Mouse (Mus musculus): ENCODE results near the gene Cldn2.
"Not testable (repeated sequence)": the region's sequence is repeated elsewhere in the genome, so short reads cannot be mapped to it uniquely, and the experiment has no call there.

Gene Cldn2

DNA sequence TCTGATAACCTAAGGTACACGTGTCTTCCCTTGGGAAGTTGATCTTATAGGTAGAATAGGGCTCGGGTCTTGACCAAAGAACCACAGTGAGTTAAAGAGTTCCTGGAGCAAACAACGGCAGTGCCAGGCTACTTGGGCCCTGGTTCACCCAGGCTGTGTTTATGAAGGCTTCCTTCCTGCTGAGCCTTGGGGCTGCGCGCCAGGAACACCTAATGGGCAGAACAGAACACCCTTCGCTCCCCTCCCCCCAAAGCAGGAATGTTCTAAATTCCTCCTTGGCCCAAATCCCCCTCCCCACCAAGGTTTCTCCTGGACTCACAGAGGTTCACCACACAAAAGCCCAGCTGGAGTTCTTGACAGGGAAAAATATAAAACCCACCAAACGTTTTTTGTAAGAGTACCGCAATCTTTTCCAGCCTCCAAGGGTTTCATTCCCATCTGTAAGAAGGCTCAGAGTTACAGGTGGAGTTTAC lies at the start of gene Cldn2:
TSS of gene Cldn2 (plus strand) at position 423 of the 473 bp plus-strand sequence.
- DNase-seq (ENCODE audit: low spot score in 2 of 2): no peak

DNA sequence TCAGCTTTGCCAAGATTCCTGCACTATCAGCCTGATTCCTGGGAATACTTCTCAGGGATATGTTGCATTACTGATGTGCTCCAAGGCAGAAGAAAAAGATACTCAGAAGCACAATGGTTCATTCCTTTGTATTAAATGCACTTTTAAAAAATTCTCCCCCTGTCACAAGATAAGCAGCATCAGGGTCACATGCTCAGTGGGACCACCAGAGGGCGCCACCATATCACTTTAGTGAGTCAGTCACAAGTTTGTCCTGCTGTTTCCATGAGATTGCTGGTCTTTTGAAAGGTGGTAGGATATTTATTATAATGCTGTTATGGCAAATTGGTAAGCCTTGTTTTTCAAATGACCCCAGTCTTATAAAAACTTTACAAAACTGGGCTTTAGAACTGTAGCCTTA lies 48.8 kb upstream of the Cldn2 start:
- DNase-seq (ENCODE audit: low spot score in 2 of 2): no peak

DNA sequence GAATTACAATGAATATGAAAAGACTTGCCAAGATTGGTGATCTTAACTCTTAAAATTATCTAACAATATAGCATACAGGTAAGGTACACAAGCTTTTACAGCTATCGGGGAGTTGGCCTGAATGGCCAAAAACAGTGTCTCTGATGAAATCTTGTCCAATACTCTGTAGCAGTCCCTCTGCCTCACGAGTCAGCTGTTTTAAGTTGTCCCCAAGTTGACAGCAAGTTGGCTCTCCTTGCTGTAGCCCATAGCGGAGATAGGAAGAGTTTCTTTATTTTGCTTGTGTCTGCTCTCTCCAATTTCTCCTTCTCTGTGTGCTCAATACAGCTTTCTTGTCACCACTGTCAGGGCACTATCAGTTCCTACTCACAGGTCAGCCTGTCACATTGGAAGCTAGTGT lies 42.0 kb upstream of the Cldn2 start:
- DNase-seq (ENCODE audit: low spot score in 2 of 2): not testable (repeated sequence)

DNA sequence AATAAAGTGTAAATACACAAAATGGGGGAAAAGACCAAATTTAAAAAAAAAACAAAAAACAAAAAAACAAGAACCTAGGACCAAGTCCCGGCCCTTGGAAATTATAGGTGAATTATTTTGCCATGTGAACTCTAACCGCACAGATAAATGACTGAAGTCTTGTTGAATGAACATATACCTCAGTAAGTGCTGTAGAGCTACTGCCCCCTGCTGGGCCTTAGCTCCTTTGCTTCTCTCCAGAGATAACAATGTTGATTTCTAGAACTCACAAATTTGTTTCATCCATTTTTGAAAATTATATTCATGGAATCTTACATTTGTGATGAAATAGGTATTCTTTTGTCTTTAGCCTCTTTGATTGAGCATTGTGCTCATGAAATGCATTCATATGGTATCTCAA lies 38.1 kb upstream of the Cldn2 start:
- DNase-seq (ENCODE audit: low spot score in 2 of 2): peak in 1 of 2 experiments; percentile 8

DNA sequence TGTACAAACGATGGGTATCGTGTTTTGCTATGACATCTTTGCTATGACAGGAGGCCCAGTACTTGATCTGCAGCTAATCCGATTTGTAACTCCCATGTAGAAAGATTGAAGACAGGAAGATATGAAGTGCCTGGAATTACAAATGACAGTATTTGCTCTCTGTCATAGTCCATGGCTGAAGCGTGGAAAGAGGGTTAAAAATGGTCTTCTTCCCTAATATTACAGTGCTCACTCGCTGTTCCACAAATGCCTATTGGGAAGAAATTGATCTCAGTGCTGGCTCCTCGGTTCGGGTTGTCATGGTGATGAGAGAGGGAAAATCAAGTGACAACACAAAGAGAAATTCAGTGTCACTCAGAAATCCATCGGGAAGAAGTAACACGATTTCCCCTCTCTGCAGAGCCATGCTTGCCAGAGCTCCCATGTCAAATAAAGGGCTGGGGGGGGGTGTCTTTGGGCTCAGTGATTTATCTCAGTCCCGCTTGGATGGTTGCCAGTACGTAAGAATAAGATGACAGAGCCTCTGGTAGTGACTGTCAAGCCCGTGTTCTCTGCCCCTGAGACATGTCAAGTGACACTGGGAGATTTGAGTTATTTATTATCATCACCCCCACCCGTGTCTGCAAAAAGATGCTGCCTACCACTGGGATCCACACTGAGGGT lies 30.5 kb upstream of the Cldn2 start:
- DNase-seq (ENCODE audit: low spot score in 2 of 2): no peak

DNA sequence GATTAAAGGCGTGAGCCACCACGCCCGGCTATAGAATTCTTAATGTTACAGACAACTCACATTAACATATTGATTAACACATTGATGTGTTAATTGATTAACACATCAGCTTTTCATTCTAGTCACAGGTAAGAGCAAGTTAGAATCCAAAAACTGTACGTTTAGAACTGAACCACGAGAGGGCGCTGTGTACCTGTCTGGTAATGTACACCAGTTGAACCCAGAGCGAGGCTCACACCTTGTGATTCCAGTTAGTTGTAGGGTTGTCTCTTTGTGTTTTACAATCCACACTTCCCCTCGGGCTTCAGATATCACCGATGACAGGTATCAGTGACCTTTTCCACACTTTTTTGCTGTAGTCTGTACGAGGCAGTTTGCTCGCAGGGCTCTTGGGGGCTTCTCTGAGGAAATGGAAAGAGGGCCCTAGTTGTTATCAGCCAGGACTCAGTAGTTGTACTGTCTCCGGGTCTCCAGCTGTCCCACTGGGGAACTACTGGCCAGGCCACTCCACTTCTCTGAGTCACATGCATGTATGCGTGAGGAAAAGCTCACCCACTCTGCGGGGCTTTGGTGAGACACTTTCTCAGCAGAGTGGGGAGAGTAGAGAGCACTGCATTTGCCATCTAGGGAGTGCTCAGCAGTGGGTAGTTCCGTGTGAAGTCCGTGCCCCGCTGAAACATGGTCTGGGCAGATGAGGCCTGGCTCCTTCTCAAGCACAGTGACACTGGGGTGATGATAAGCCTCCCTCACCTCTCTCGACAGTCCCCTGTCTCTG lies 26.1 kb upstream of the Cldn2 start:
- no peak for DNase-seq (ENCODE audit: low spot score in 2 of 2)

DNA sequence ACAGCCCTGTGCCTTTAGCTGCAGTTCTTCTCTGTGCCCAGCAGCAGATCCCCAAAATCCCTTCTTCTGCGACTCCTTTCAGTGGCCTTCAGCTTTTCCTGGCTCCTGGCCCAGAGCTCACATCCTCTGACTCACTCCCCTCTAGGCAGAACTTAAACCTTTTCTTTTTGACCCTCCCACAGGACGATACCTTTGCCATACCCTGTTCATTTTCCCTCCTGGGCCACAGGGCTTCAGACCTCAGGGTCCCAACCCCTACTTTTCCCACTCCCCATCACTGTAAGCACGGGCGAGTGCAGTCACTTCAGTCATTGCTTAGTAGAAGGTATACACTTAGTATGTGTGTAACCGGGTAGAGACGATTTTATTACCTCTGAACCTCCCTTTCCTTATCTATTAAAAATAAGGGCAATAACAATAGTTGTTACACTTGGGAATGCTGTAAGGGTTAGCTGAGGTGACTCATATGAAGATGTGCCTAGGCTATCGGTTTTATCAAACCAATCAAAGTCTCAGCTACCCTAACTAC lies 25.5 kb upstream of the Cldn2 start:
- DNase-seq (ENCODE audit: low spot score in 2 of 2): no peak

DNA sequence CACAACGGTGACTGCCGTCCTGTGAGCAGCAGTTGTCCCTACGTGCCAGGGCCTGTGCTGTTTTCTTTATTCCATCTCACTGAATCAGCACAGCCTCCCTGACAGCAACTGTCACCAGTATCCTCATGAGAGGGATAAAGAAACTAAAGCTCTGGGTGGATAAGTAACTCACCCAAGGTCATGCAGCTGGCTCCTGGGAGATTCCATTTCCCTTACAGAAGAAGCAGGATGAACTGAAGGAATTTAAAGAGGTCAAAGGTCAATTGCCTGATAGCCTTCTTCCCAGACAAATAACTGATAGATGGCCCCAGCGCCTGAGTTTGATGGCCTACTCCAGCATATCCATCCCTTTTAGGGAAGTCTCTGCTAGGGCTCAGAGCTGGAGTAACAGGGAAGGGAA lies 23.3 kb upstream of the Cldn2 start:
- DNase-seq (ENCODE audit: low spot score in 2 of 2): no peak

DNA sequence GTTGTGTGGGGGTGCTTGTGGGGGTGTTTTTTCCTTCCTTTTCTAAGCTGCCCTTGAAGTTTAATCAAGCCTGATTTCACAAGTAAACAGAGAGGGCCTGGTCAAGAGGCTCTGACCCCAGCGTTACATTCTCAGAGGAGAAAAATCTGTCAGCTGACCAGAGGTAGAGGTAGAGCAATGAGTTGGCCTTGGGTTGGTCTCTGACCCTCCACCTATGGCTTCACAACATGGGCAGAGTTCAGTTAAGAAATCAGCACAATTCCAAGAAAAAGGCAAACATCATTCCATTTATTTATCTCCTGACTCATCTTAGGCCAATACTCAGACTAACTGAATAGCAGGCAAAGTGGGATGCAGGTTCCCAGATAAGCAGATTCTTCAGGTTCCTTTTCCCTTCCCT lies 21.7 kb upstream of the Cldn2 start:
- no peak for DNase-seq (ENCODE audit: low spot score in 2 of 2)

DNA sequence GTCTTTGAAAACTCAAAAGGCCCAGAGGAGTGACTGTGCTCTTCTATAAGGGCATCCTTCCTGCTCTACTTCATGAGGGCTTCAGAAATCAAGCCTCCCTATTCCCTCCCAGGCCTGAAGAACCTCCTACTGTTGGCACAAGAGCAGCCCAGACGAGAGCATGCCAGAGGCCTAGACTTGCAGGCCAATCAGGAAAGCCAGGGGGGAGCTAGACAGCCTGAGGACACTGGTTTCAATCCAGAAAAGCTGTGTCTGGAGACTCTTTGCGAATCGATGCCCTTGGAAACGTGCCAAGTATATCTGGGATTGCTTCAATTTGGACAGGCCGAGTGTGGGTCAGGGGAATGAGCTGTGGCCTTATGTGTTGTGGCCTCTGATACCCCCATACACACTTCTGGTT lies 21.2 kb upstream of the Cldn2 start:
- DNase-seq (ENCODE audit: low spot score in 2 of 2): no peak

DNA sequence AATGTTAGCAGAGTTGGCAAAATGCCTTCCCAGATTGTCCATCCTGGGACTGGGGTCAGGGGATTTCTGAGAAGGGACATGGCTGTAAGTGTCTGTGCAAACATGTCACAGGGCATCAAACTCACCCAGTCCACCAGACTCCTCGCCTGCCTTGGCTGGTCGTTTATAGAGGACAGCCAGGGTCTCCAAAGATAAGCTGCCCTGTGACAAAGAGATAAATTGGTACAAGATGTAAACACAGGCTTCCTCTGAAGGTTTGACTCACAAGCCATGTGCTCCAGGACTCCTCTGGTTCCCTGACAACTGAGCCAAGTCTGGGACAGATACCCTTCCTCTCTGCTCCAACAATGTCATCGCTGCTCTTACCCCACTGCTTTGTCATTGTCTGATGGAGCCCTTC lies 19.6 kb upstream of the Cldn2 start:
- no peak for DNase-seq (ENCODE audit: low spot score in 2 of 2)

DNA sequence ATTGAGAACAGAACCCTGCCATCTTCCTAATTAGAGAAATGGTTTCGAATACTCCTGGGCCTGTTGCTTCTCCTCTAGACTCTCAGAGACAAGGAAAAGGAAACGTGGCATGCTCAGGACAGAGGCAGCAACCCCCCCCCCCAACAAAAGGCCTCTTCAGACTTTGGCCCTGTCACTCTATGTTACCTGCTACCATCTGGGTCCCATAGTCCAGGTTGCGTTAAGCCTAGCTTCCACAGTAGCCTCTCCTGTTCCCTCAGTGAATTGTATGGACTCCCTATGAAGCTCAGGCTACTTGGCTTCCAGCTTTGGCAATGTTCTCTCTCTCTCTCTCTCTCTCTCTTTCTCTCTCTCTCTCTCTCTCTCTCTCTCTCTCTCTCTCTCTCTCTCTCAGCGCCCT lies 19.1 kb upstream of the Cldn2 start:
- no peak for DNase-seq (ENCODE audit: low spot score in 2 of 2)

DNA sequence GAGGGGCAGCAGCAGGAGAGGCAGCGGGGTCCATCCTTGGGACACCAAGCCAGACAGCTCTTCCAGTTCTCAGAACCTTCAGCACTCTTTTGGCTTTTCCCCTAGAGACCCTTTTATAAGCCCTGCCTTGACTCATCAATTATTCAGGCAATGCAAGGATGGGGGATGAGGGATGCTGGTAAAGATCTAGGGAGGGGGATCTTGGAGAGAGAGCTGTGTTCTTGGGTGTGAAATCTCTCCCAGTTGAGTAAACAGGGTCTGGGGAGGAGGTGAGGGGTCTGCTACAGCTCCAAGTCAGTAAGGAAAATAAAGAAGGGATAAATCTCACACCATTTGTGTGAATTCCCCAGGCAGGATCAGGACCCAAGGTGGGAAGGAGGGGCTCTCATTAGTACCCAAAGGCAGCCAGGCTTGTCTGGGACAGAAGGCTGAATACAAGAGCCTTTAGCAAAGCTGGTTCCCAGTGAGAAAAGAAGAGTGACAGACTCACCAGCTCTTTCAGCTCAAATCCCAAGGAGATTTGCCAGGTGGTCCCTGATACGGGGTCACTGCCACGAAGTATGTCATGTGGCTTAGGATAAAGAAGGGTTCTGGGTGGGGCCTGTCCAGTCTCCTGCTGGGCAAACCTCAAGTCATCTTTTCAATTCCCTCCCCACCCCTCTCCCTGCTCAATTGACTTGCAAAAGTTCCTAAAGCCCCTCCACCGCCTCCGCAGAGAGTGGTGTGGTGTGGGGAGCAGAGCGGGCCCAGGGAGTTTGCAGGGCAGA lies 18.2 kb upstream of the Cldn2 start, which contains the start of gene Ripply1:
TSS of gene Ripply1 (minus strand) at position 76 of the 767 bp plus-strand sequence.
- DNase-seq (ENCODE audit: low spot score in 2 of 2): no peak

DNA sequence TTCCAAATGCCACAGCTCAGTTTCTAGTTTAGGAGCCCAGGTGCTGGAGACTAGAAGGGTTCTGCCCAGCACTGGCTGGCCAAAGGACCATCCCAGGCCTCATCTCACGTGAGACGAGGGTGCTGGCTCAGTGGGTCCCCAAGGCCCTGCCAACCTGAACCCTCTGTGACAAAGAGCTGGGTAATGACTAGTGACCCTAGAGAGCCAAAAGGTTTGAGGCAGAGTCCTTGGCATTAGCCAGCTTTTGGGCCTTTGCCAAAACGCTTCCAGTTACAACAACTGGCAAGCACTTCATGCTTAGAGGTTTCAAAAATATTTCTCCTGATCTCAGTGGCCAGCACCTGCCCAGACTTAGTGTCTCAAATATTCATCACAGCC lies 17.6 kb upstream of the Cldn2 start:
- no peak for DNase-seq (ENCODE audit: low spot score in 2 of 2)

DNA sequence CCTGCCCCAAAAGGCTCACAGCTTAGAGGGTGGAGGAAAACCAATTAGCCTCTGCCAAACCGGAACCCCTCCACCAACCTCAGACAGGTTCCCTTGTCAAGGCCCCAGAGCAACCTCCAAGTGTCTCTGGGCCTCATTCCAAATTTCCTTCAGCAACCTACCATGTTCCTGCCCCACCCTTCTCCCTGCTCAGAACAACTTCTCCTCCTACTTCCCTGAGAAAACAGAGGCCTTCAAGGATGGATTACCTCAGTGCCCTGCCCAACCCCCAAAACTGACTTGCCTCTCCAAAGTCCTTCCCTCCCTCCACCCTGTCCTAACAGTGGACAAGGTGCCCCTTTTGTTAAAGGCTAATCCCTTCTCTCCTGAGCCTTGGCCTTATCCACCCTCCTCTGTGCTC lies 14.9 kb upstream of the Cldn2 start:
- no peak for DNase-seq (ENCODE audit: low spot score in 2 of 2)

DNA sequence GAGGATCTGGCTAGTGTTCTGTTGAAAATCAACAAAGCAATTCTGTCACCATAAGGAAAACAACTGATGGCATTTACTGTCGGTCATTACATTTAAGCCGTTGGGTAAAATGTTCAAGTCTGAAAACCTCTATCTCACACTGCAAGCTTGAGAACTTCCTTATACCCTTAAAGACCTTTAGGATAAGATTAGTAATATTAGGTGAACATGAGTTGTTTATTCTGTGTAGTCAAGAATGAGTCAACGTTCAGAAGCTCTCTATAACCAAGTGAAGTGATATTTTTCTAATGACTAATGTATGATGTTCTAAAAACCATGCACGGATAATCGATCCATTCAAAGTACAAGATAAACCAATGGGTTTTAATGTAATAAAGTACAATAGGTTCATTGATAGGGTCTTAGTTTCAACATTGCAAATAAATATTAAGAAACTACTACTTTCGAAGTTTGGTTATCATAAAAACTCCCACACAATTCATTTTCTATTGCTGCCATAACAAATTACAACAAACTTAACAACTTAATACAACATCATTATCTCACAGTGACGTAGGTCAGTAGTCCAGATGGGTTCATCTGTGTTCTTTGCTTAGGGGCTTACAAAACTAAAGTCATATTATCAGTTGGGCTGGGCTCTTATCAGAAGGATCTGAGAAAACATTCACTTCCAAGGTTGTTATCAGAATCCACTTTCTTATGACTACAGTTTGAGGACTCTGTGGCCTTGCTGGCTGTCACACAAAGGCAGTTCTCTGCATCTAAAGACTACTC lies 6.4 kb upstream of the Cldn2 start:
- no peak for DNase-seq (ENCODE audit: low spot score in 2 of 2)

DNA sequence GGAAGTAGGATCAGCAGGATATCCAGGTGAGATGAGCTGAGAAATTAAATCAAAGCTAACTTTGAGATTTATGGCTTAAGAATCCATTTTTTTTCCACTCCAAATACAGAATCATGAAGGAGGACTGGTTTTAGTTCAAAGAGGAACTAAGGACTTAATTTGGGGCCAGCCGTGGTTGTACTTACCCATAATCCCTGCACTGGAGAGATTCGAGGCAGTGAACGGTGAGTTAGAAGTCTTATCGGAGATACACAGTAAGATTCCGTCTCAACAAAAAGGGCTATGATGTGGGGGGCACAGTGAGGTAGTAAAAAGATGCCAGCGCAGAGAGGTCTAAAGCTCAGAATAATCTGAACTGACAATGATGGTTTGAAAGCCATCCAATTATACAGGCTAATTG lies 4.6 kb upstream of the Cldn2 start:
- DNase-seq (ENCODE audit: low spot score in 2 of 2): no peak

DNA sequence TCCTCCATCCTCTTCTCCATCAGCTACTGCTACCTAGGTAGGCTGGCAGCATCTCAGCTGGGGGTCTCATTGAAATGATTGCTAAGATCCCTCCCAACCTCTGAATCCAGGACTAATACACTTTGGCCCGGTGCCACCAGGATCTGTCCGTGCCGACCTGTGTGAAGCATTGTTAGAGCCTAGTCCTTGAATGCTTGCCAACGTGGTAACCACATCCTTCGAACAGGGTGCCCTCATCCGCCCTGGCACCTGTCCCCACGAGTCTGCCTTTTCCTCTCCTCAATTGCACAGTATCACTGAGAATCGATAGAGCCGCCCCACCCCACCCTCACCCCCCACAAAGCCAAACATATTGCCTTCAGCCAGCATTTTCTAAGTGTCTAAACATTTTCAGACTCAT lies 2.8 kb upstream of the Cldn2 start:
- no peak for DNase-seq (ENCODE audit: low spot score in 2 of 2)

DNA sequence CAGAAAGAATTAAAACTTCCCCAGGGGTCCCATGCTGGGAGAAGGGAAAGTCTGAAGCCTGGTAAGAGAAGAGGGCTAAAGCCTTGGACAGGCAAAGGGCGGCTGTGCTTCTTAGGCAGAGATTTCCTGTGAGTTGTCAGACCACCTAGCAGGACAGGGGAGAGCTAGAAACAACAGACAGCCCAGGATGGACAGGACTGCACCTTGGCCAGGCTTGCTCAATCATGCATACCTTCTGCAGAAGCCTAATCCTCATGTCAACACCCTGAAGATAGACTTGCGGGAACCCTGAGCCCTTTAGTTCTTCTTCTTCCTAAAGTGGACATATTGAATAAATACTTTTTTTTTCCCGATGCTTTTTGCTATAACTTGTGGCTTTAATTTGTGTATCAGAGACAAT lies 675 bp upstream of the Cldn2 start:
- no peak for DNase-seq (ENCODE audit: low spot score in 2 of 2)

DNA sequence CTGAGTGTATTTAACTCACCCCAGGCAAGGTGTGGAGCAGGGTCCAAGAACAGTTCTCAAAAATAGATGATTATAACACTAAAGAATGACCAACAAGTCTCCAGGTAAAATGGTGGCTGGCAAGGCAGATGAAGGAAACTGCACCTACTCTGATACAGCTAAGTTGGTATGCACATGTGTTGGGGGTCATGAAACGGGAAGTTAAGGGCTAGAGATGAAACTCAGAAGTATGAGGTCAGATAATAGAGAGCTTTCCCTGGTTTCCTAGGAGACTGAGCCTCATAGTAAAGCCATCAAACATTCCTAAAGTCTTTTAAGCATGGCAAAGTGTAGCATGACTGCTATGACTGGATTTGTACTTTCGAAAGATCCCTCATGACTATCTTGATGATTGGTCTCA lies 2.4 kb downstream of the Cldn2 start:
- no peak for DNase-seq (ENCODE audit: low spot score in 2 of 2)

DNA sequence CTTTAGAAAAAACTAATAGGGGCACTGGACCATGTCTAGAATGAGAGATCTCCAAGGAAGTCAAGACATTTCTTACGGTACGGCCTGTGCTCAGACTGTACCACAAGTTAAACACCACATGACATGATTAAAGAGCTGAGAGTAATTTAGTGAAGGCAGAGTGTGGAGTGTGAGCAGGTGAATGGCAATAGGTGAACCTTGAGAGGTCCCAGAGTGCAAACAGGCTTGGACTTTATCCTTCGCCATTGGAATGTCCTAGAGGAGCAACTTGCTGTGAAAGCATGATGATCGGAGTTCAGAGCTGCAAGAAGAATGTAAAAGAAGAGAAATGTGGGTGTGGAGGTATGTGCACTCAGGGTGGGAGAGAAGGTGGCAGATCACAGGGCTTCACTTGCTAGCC lies 5.3 kb downstream of the Cldn2 start:
- no peak for DNase-seq (ENCODE audit: low spot score in 2 of 2)

DNA sequence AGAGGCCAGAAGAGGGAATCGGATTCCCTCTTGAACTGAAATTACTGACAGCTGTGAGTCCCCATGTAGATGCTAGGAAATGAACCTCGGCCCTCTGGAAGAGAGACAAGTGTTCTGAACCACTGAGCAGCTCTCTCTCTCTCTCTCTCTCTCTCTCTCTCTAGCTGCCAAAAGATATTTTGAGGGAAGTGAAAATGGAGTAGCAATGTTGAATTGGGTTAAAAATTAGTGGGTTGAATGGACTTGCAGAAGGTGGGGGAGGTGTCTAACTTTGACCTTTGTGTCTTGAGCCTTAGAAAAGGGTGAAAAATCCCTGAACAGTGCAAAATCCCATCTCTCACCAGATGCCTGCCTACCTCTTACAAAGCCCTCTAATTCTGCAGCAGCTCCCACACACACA lies 6.8 kb downstream of the Cldn2 start:
- DNase-seq (ENCODE audit: low spot score in 2 of 2): no peak

Measured in right cerebral cortex, postnatal 36 days (tissue).